13 mouse cellular contexts compared by ENCODE assay signal in genomic region chr1:158215581-158215980, GRCm38 (mm10).
"Had no signal": no experiment of that assay in that cellular context is flagged by ENCODE, and none has a peak within 500 bp of the region (broad histone marks: within the 10 kb centered on the region; RNA-seq: fewer than 3 reads in every experiment).

No protein-coding gene starts in this region.

- H3K9me3 ChIP-seq: midbrain, embryonic 10.5 days; midbrain, embryonic 12.5 days; midbrain, embryonic 15.5 days; neural tube, embryonic 12.5 days; stomach, embryonic 15.5 days had no signal

- H3K36me3 ChIP-seq: midbrain, embryonic 10.5 days; midbrain, embryonic 12.5 days; midbrain, embryonic 15.5 days; neural tube, embryonic 12.5 days; stomach, embryonic 15.5 days had no signal

- H3K9ac ChIP-seq: lung, embryonic 14.5 days; midbrain, embryonic 12.5 days; midbrain, embryonic 15.5 days; neural tube, embryonic 12.5 days; stomach, embryonic 15.5 days had no signal

- H3K4me1 ChIP-seq: neural tube, embryonic 12.5 days; stomach, embryonic 15.5 days had no signal

- H3K4me3 ChIP-seq: midbrain, embryonic 10.5 days; midbrain, embryonic 12.5 days; midbrain, embryonic 15.5 days; neural tube, embryonic 12.5 days; stomach, embryonic 15.5 days had no signal

- H3K27ac ChIP-seq: midbrain, embryonic 10.5 days; midbrain, embryonic 12.5 days; midbrain, embryonic 15.5 days; neural tube, embryonic 12.5 days; stomach, embryonic 15.5 days; stomach, postnatal 0 days had no signal

- H3K27me3 ChIP-seq: midbrain, embryonic 12.5 days; midbrain, embryonic 15.5 days; neural tube, embryonic 12.5 days; stomach, embryonic 15.5 days had no signal

- H3K4me2 ChIP-seq: lung, embryonic 14.5 days; midbrain, embryonic 12.5 days; midbrain, embryonic 15.5 days; neural tube, embryonic 12.5 days; stomach, embryonic 15.5 days had no signal

- DNase-seq: lung, adult 18-20 months; lung, embryonic 14.5 days; lung, postnatal 10 days; lung, postnatal 4 days; right cerebral cortex, postnatal 14 days; thymus, adult 2 months; thymus, postnatal 25 days had no signal

- ATAC-seq: midbrain, embryonic 15.5 days had no signal
